Mouse (Mus musculus) layer of hippocampus, adult 18-20 months (tissue): ENCODE measurements around the gene Pkd2. TPM values are rescaled to one million over a fixed set of nuclear protein-coding genes. Genes with fewer than 3 reads are reported as not detected.
"Not testable (repeated sequence)": the region's sequence is repeated elsewhere in the genome, so short reads cannot be mapped to it uniquely, and the experiment has no call there.

Experiments used
- DNase-seq, 2 experiments: peaks; one replicate each; pipeline ENCODE4 v3.0.0; 2022; ENCODE audit warnings: low spot score in 2 of 2
- long read RNA-seq: library from polyadenylated mRNA; stranded (forward); transcript quantifications from one replicate; pipeline ENCODE4 v2.0.0, GENCODE M21; 2021
- total RNA-seq, 2 experiments: library from RNA; stranded (reverse); gene quantifications; 2 replicates each; pipeline ENCODE4 v1.2.3; 2021

Pkd2 gene
- 10 to 100 TPM; 32.7 to 34.5 TPM for total RNA-seq
- long read RNA-seq, full-length matches to known transcripts = 31 of 52 reads
- long read RNA-seq, partial matches to known transcripts = 4 of 52 reads
- long read RNA-seq, other reads (novel, unspliced or antisense) = 17 of 52 reads

GRCm38 (mm10) chr5:104458832-104459705 lies at the start of gene Pkd2:
Gene Pkd2, plus strand, starts transcription at chr5:104459450.
- peak; percentile 39 to 65 for DNase-seq

GRCm38 (mm10) chr5:104415999-104416398 lies 43.3 kb upstream of the Pkd2 start:
- DNase-seq = no peak

- no peak for DNase-seq
Observed at GRCm38 (mm10) chr5:104417028-104417427, 42.2 kb upstream of the Pkd2 start.

- DNase-seq = no peak
Observed at GRCm38 (mm10) chr5:104417721-104418120, 41.5 kb upstream of the Pkd2 start.

DNA sequence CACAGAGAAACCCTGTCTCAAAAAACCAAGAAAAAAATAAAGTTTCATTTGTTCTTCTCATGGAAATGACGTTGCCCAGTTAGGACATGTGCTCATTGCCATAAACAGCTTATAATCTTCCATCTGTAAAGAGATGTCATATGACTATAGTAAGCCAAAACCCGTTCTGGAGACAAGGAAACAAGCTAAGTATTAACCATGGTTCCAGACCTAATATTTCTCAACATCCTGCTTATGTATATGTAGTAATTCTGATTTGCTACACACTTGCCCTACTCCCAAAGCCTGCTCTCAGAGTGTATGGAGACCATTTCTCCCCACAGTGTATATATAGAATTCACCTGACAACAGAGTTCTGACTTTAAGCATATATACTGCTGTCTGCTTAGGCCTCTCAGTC lies 37.2 kb upstream of the Pkd2 start:
- no peak for DNase-seq

- no peak for DNase-seq
Observed at GRCm38 (mm10) chr5:104423861-104424260, 35.4 kb upstream of the Pkd2 start.

GRCm38 (mm10) chr5:104425949-104426348 lies 33.3 kb upstream of the Pkd2 start:
- DNase-seq = no peak

- peak in 1 of 2 experiments; percentile 30 for DNase-seq
Observed at GRCm38 (mm10) chr5:104432886-104433285, 26.4 kb upstream of the Pkd2 start.

GRCm38 (mm10) chr5:104433968-104434565 lies 25.2 kb upstream of the Pkd2 start:
- no peak for DNase-seq

DNA sequence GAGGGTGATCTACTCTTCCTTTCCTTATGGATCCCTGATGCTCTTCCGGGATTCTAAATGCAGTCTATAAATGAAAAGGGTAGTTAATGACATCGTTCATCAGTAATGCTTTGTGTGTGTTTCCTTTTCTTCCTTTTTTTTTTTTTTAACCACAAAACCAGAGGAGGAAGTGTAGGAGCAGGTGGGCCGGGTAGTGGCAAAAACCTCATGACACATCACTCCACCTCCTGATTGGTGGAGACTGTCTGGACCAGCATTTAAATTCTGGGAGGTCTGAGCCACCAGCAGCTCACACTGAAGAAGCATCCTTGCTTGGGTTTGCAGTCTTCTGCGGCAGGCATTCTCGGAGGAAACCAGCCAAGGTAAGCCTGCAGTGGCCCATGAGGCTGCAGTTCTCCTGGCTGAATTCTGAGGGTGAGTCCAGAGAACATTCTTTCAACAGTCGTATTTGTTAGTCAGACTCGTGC lies 24.4 kb upstream of the Pkd2 start, which contains the start of gene Spp1:
Gene Spp1, plus strand, starts transcription at position 284 of the 467 bp plus-strand sequence.
- DNase-seq = no peak

GRCm38 (mm10) chr5:104436406-104437076 lies 22.7 kb upstream of the Pkd2 start:
- DNase-seq = no peak

- no peak for DNase-seq
Observed at GRCm38 (mm10) chr5:104442396-104442795, 16.9 kb upstream of the Pkd2 start.

- no peak for DNase-seq
Observed at GRCm38 (mm10) chr5:104442850-104443249, 16.4 kb upstream of the Pkd2 start.

DNA sequence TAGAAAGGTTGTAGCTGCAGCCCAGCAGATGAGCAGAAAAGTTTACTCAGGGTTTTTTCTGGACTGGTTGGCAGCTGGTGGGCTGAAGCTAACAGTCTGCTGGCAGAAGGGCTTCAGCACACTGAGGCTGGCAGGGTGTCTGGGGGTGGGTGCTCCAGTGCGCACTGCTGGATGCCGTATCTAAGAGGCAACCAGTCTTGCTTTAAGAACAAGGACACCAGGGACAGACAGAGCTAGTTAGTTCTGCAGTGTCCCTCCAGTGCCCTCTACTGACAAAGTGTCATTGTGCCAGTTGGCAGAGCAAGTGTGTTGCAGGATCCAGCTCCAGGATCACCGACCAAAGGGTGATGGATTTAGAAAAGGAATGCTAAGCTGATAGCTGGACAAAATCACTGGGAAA lies 13.1 kb upstream of the Pkd2 start:
- DNase-seq = peak; percentile 53 to 80

- not testable (repeated sequence) for DNase-seq
Observed at GRCm38 (mm10) chr5:104448346-104448745, 10.9 kb upstream of the Pkd2 start.

DNA sequence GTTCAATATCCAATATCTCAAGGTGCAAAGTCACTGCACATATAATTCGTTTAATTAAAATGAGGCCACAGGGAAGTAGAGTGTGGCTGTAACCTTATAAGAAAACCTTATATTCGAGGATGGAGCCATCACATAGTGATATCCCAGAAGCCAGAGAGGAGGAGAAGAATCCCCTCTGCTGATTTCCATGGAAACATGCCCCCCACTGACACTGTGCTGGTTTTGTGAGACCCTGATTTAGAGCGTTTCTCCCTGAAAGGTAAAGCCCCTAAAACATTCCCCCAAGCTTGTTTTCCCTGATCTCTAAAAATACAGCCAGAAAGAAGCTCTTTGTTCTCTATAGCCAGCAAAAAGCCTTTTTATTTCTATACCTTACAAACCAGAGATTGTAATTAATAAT lies 9.8 kb upstream of the Pkd2 start:
- no peak for DNase-seq

DNA sequence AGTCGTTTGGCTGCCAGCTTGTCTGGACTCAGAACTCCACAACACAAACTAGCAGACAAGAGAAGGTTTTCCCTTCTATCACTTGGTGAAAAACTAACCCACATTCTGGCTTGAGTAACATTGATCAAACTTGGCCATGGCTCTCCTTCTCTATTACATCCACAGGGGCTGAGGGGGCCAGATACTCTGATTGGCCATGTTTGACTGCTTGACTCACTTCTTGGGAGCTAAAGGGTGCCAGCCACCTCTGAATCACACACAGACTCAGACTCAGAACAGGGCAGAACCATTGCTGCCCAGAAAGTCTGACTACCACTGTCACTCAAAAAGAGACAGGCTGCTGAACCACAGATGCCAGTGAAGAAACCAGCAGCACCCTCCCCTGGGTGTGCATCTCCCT lies 6.2 kb upstream of the Pkd2 start:
- no peak for DNase-seq

GRCm38 (mm10) chr5:104454564-104454963 lies 4.7 kb upstream of the Pkd2 start:
- no peak for DNase-seq

DNA sequence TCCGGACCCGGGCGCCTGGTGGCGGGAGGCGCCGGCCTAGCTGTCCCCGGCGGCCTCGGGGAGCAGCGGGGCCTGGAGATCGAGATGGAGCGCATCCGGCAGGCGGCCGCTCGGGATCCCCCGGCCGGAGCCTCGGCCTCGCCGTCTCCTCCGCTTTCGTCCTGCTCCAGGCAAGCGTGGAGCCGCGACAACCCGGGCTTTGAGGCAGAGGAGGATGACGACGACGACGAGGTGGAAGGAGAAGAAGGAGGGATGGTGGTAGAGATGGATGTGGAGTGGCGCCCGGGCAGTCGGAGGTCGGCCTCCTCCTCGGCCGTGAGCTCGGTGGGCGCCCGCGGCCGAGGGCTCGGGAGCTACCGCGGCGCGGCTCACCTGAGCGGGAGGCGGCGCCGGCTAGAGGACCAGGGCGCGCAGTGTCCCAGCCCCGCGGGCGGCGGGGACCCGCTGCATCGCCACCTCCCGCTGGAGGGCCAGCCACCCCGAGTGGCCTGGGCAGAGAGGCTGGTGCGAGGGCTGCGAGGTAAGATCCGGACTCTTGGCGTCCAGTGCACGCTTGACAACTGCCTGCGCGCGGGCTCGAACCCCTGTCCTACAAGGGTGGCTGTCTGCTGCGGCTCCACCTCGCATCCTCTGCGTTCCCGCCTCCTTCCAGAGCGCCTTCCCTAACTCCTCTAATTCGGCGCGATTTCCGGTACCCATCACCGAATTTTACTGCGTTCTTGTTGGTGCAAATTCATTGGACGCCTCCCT lies 631 bp downstream of the Pkd2 start:
- peak; percentile 68 to 82 for DNase-seq

DNA sequence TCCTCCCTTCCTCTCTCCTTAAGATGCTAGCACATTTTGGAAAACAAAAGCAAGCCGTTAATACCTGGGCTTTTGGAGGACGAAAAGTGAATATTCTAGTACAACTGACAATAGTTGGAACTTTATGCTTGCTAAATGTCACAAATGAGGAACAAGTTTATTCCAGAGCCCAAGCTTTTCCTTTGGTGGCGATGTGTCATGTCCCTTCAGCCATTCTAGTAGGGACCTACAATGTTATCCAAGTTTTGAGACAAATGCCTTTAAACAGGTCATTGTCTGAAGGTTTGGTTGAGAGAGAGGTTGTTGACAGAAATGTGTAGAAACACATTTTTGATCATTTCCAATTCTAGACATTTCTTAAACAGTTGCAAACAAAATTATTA lies 1.2 kb downstream of the Pkd2 start:
- DNase-seq = no peak

DNA sequence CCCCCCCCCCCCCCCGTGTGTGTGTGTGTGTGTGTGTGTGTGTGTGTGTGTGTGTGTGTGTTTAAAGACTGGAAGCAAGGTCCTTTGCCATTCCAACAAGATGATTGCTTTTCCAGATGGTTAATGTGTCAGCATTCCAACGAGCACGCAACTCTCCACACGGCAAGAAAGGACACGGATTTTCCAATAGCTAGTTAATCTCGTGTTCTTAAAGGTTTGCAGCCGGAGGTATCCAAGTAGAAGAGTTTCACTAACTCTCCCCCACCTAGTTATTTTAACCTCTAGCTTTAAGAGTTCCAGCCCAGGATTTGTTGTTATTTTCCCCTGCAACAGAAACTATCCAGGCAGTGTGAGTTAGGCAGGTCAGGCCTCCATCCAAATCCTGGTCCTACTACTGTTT lies 1.6 kb downstream of the Pkd2 start:
- no peak for DNase-seq
